Mouse (Mus musculus) megakaryocyte progenitor cell, adult 5-6 weeks (primary cell): ENCODE data around the gene Slc7a10. TPM values are rescaled to one million over a fixed set of nuclear protein-coding genes. Genes with fewer than 3 reads are reported as not detected.
A peak's percentile ranks its signal among the peaks of the same experiment; 100 is the strongest.

Experiments
- ATAC-seq: replicated peaks from 2 replicates; pipeline ENCODE4 v1.8.0; 2016; ENCODE audit warnings: mild to moderate bottlenecking, moderate TSS enrichment, inconsistent platforms; ENCODE audit not compliant: poor library complexity
- total RNA-seq, 2 experiments: library from RNA; stranded (forward) in 1 of 2; stranded (reverse) in 1 of 2; fragments of 157-497, 149-512 nt in 1 of 2; fragments of 200-1000 nt in 1 of 2; gene quantifications; 2 replicates each; pipeline versions ENCODE4 v1.2.3 to v1.2.4; 2015 to 2017

The Slc7a10 gene
- total RNA-seq, 2 experiments from 2014 or later, result not detected

- peak; percentile 83 for ATAC-seq
Measured at GRCm38 (mm10) chr7:35171867-35172382, 14.3 kb upstream of the Slc7a10 start.

GRCm38 (mm10) chr7:35172519-35172918 lies 13.7 kb upstream of the Slc7a10 start:
- ATAC-seq, result no peak

- ATAC-seq, result no peak
Measured at GRCm38 (mm10) chr7:35175533-35175932, 10.7 kb upstream of the Slc7a10 start.

GRCm38 (mm10) chr7:35176412-35177381 lies 9.5 kb upstream of the Slc7a10 start:
- ATAC-seq, result peak; percentile 66

- peak; percentile 48 for ATAC-seq
Measured at GRCm38 (mm10) chr7:35184833-35185724, 1.1 kb upstream of the Slc7a10 start.

- ATAC-seq, result no peak
Measured at GRCm38 (mm10) chr7:35189699-35190098, 3.5 kb downstream of the Slc7a10 start.

- no peak for ATAC-seq
Measured at GRCm38 (mm10) chr7:35191276-35191675, 5.1 kb downstream of the Slc7a10 start.

GRCm38 (mm10) chr7:35197022-35197421 lies 10.8 kb downstream of the Slc7a10 start:
- no peak for ATAC-seq

GRCm38 (mm10) chr7:35198981-35199754 lies 13.0 kb downstream of the Slc7a10 start:
- no peak for ATAC-seq

GRCm38 (mm10) chr7:35199755-35200154 lies 13.6 kb downstream of the Slc7a10 start:
- no peak for ATAC-seq

GRCm38 (mm10) chr7:35211791-35212190 lies 25.6 kb downstream of the Slc7a10 start:
- no peak for ATAC-seq

GRCm38 (mm10) chr7:35214442-35215222 lies 28.4 kb downstream of the Slc7a10 start:
- no peak; the same call in 1 of the 2 replicates for ATAC-seq

GRCm38 (mm10) chr7:35215225-35215624 lies 29.0 kb downstream of the Slc7a10 start, which contains the start of gene Lrp3:
TSS of gene Lrp3 (minus strand) at chr7:35215498.
- peak; percentile 63 for ATAC-seq

GRCm38 (mm10) chr7:35215731-35216130 lies 29.5 kb downstream of the Slc7a10 start:
- no peak for ATAC-seq

- no peak for ATAC-seq
Measured at GRCm38 (mm10) chr7:35220694-35221365, 34.6 kb downstream of the Slc7a10 start.

- ATAC-seq, result no peak
Measured at GRCm38 (mm10) chr7:35230333-35230732, 44.1 kb downstream of the Slc7a10 start.

GRCm38 (mm10) chr7:35232796-35233455 lies 46.7 kb downstream of the Slc7a10 start:
- ATAC-seq, result no peak

GRCm38 (mm10) chr7:35233861-35234260 lies 47.7 kb downstream of the Slc7a10 start:
- ATAC-seq, result no peak
